Mouse (Mus musculus): ENCODE measurements at regions not wholly inside any gene's neighbourhood (a gene's known extent, or its start where the extent isn't known, plus 50 kb on each side); places are given as distances from the start of the nearest gene placed in this dataset.

GRCm38 (mm10) chr2:179352676-179353075 is 89.6 kb upstream of the Cdh4 start:
- TF ChIP-seq POLR2A (IDR thresholded peaks at IDR 0.05; ENCODE audit: borderline replicate concordance, extremely low read depth, low read depth, low read length) (no peak), CTCF (IDR thresholded peaks at IDR 0.05; ENCODE audit: insufficient read depth, low read length) (no peak)
